Mouse (Mus musculus): Measurements from ENCODE around the gene Zfp513.
A peak's percentile ranks its signal among the peaks of the same experiment; 100 is the strongest.
"Not testable (repeated sequence)": the region's sequence is repeated elsewhere in the genome, so short reads cannot be mapped to it uniquely, and the experiment has no call there.

The Zfp513 gene

GRCm38 (mm10) chr5:31201742-31202590 lies at the start of gene Zfp513:
TSS of gene Zfp513 (minus strand) at chr5:31202303.
- DNase-seq (ENCODE audit: low read depth, low spot score), result peak; percentile 100

DNA sequence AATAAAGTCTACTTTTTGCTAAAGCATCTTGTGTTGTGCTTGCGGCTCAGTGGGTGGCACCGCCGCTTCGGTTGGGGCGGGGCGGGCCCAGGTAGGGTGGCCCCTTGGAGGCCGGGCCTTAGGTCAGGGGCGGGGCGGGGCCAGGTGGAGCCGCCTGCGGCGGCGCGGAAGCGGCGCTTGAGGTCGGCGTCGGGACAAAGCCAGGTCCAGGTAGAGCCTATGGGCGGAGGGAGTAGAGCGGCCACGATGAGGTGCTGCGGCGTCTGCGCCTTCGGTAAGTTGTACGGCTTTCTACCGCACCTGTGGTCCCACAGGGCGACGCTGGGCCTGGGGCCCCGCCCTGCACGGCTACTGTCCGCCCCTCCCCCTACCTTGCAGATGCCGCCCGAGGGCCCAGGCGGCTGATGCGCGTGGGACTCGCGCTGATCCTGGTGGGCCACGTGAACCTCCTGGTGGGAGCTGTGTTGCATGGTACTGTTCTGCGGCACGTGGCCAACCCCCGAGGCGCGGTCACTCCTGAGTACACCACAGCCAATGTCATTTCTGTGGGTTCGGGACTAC lies 49.5 kb upstream of the Zfp513 start, which contains the start of gene Krtcap3:
Gene Krtcap3 (plus strand): TSS at position 151 of the 561 bp plus-strand sequence.
- no peak for DNase-seq (ENCODE audit: low read depth, low spot score)

DNA sequence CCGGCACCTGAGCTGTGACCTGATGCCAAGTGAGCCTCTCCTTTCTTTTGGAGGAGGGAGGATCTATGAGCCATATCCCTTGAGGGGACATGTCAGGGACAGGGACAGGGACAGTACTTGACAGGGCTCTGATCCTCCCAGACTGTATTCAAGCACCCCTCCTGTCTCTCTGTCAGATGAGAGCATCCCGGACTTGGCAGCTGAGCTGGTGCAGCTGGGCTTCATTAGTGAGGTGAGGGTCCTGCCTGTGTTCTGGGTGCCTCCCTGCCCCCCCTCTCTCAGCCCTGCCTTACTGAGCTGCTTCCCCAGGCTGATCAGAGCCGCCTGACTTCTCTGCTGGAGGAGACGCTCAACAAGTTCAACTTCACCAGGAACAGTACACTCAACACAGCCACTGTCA lies 48.6 kb upstream of the Zfp513 start:
- no peak for DNase-seq (ENCODE audit: low read depth, low spot score)

GRCm38 (mm10) chr5:31242191-31242590 lies 40.1 kb upstream of the Zfp513 start:
- DNase-seq (ENCODE audit: low read depth, low spot score), result no peak

DNA sequence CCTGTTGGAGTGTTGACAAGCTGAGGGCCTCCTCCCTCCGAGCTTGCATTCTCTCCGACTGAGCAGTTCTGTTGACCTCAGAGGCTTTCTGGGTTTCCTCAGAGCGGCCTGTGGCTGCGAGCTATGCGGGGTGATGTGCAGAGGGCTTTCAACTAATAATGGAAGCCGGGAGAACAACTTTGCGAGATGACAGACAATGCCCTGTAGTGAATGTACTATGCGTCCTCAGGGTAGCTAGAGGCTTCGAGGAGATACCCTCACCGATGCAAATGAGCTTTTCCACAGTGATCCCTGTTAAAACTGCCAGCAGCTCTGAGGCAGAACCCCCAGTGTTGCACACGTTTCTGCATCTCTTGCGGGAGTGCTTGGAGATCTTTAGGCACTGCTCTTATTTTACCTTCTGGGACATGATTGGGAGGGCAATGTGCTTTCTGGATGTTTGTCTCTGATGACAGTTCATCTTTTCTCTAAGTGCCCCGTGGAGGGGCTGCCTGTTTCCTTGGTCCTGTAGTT lies 39.5 kb upstream of the Zfp513 start:
- DNase-seq (ENCODE audit: low read depth, low spot score), result no peak

DNA sequence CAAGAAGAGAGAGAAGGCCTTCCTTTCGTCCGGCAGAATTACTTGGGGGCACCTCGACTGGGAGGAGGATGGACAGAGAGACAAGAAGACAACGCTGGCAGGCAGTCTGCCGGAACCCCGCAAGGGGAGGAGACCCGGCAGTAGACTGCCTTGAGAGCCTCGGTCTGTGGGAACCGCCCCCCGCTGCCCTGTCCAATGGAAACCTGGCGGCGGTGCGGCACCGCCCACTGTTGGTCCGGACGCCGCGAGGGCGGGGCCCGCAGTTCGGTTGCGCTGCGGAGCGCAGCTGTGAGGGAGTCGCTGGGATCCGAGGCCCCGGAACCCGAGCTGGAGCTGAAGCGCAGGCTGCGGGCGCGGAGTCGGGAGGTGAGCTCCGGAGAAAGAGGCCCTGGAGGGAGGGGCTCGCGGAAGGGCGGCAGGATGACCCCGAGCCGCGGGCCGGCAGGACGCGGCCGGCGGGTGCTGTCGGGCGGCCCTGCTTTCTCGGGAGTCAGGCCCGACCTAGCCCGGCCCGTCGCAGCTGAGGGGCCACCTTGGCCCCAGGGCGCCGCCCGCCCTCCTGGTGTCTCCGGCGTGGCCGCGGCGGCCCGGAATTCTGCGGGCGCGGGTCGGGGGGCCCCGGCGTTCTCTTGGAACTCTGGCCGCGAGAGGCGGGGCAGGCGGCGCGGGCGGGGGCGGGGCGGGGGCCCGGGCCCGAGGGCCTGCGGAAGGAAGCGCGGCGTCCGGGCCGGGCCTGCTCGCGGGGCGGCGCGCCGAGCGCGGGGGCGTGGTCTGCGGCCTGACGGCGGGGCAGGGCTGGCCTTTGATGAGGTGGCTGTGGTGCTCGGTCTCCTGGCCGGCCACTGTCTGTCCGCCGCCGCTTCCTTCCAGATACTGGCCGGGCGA lies 38.8 kb upstream of the Zfp513 start, which contains the start of the genes Nrbp1 and Gm9970:
Gene Nrbp1 (plus strand): TSS at position 228 of the 885 bp plus-strand sequence.
Gene Gm9970 (minus strand): TSS at position 596 of the 885 bp plus-strand sequence.
- DNase-seq (ENCODE audit: low read depth, low spot score), result peak; percentile 96

- DNase-seq (ENCODE audit: low read depth, low spot score), result no peak
These were observed 24.5 kb upstream of the Zfp513 start for GRCm38 (mm10) chr5:31226641-31227040.

- DNase-seq (ENCODE audit: low read depth, low spot score), result no peak
These were observed 20.6 kb upstream of the Zfp513 start for GRCm38 (mm10) chr5:31222696-31223095.

- DNase-seq (ENCODE audit: low read depth, low spot score), result peak; percentile 92
These were observed 19.3 kb upstream of the Zfp513 start for GRCm38 (mm10) chr5:31221304-31221945.

DNA sequence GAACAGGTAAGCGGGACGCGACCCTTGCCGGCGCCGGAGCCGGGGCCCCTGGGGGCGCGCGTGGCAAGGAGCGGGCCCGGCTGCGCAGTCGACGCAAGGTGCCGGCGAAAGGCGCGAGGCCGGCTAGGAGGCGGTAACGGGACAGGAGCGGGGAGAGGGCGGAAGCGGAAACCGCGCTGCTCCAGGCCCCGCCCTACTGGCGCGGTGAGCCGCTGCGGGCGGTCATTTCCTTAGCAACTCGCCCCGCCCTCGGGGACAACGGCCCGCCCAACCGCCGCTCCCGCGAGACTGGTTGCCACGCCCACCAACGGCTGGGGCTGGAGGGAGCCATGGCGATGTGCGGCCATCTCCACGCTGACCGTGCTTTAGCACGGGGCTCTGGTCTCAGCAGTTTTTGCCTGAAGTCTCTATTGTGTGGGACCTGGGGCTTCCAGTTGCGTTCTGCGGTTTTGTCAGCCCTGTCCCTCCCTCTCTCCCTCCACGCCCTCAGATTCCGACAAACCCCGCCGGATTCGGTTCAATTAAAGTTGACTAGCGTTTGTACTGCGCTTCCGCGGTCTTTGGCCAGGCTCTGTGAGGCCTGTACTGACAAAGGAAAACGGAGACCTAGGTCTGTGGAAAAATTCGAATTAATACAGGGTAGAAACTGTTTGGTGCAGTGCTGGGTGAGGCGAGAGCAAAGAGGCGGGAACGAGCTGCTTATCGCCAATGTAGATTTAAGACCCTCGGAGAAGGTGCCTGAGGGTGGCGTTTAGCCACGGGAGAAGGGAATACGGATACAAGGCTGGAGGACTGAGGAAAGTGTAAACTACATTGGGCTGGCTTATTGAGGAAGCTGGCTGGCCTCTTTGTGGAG lies 18.6 kb upstream of the Zfp513 start, which contains the start of gene Ppm1g:
Gene Ppm1g (minus strand): TSS at position 240 of the 856 bp plus-strand sequence.
- DNase-seq (ENCODE audit: low read depth, low spot score), result peak; percentile 92

GRCm38 (mm10) chr5:31219911-31220447 lies 17.9 kb upstream of the Zfp513 start:
- peak; percentile 70 for DNase-seq (ENCODE audit: low read depth, low spot score)

- no peak for DNase-seq (ENCODE audit: low read depth, low spot score)
These were observed 17.4 kb upstream of the Zfp513 start for GRCm38 (mm10) chr5:31219474-31219873.

GRCm38 (mm10) chr5:31219070-31219469 lies 17.0 kb upstream of the Zfp513 start:
- DNase-seq (ENCODE audit: low read depth, low spot score), result peak; percentile 77

- peak; percentile 54 for DNase-seq (ENCODE audit: low read depth, low spot score)
These were observed 16.2 kb upstream of the Zfp513 start for GRCm38 (mm10) chr5:31218294-31218693.

DNA sequence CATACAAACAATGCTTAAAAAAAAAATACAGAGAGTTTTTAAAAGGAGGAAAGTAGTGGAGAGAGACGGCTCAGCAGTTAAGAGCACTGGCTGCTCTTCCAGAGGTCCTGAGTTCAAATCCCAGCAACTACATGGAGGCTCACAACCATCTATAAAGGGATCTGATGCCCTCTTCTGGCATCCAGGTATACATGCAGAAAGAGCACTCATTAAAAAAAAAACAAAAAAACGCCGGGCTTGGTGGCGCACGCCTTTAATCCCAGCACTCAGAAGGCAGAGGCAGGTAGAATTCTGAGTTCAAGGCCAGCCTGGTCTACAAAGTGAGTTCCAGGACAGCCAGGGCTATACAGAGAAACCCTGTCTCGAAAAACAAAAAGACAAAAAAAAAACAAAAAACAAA lies 14.5 kb upstream of the Zfp513 start:
- not testable (repeated sequence) for DNase-seq (ENCODE audit: low read depth, low spot score)

- no peak for DNase-seq (ENCODE audit: low read depth, low spot score)
These were observed 2.3 kb upstream of the Zfp513 start for GRCm38 (mm10) chr5:31204421-31204820.

- DNase-seq (ENCODE audit: low read depth, low spot score), result no peak
These were observed 1.8 kb upstream of the Zfp513 start for GRCm38 (mm10) chr5:31203866-31204265.

DNA sequence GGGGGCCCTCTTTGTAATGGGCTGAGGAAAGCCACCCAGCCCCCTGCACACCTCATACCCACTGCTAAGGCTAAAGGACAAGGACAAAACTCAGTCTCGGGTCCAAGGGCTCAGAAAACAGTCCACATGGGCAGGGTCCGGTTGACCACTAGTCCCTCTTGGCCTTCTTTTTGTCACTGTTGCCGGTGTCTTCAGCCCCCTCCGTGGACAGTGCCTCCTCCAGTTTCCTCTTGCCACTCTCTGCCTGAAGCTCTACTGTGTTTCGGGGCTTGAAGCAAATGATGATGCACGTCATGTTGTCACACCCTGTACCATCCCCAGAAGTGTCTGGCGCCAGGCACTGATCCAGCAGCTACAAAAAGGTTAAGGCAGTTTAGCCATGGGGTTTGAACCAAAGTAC lies 830 bp upstream of the Zfp513 start:
- no peak for DNase-seq (ENCODE audit: low read depth, low spot score)

DNA sequence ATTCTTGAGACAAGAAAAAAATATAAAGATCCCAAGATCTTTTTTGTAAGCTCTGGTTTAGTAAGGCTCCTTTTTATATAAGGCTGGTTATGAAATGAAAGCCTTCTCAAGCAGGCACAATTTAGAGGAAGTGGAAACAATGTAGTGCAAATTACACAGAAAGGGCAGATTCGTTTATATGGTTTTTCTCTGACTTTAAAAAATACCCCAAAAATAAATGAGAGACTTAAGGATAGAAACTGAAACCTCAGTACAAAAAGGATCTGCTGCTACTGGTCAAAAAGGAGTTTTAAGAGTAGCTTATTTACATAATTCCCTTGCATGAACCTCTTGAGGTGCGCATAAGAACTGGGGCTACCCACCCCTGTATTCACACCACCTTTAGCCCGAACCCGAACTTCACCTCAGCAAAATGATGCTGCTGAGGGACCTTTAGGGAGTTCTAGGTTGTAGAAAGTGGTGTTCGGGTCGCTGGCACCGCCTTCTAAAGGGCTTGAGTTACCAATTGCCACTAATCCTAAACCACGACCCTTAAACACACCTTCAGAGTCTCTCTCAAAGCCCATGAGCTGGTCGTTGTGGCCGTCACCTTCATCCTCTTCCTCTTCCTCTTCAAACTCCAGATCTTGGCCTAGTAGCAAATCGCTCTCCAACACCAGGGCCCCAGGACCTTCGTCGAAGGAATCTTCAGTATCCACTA lies 911 bp downstream of the Zfp513 start:
- peak; percentile 54 for DNase-seq (ENCODE audit: low read depth, low spot score)

Data from 3T3-L1 (cell line).